Mouse (Mus musculus): ENCODE measurements around the gene Ppp2r3c. TPM values are rescaled to one million over a fixed set of nuclear protein-coding genes. Genes with fewer than 3 reads are reported as not detected.
A peak's percentile ranks its signal among the peaks of the same experiment; 100 is the strongest.
"Not testable (repeated sequence)": the region's sequence is repeated elsewhere in the genome, so short reads cannot be mapped to it uniquely, and the experiment has no call there.

Ppp2r3c gene
- polyA plus RNA-seq, 1 experiment from 2014 or later: 10.1 TPM

DNA sequence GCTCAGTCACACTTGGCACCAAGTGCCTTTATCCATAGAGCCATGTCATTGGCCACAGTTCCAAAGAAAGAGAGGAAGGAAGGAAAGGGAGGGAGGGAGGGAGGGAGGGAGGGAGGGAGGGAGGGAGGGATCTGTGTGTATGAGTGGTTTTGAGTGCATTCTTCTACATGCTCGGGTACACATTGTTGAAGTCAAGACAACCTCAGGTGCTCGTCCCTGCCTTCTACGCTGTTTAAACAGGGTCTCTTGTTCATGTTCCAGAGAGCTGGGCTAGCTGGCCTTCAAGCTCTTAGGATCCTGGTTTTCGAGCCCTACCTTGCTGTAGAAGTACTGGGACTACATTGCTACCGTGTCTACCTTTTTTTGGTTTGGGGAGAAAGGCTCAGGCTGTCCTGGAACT lies 39.4 kb downstream of the Ppp2r3c start:
- not testable (repeated sequence) for ATAC-seq (ENCODE audit: extremely low read depth, insufficient number of reproducible peaks, low FRiP score, low TSS enrichment)
- no CpG with 5 or more reads among the region's 5 CpGs for WGBS

DNA sequence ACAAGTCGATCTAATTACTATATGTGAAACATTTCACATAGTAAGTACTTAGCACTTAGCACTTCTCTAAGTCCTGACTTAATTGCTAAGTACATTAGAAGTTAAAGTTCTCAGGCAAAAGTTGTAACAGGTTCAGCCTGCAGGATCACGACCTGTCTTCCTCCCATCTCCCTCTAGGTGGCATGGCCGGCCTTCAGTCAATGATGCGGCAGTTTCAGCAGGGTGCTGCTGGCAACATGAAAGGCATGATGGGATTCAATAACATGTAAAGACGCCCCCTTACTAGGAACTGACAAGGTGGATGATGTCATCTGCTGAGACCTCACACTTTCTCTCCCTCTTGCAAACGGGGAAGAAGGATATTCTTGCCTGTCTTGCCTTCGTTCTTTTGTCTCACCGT lies 40.8 kb downstream of the Ppp2r3c start:
- not testable (repeated sequence) for H3K9ac ChIP-seq; H3K4me2 ChIP-seq; H3K27ac ChIP-seq (replicated peaks); H3K4me3 ChIP-seq; H3K27me3 ChIP-seq (replicated peaks); H3K4me1 ChIP-seq; ATAC-seq (ENCODE audit: extremely low read depth, insufficient number of reproducible peaks, low FRiP score, low TSS enrichment); H3K9me3 ChIP-seq
- no CpG with 5 or more reads among the region's 8 CpGs for WGBS
- H3K36me3 ChIP-seq: peaks cover 30% of the 10 kb centered on the region

More for the DNA sequence above, 39.4 kb downstream of the Ppp2r3c start:
- H3K27ac ChIP-seq (replicated peaks); H3K9ac ChIP-seq; H3K4me2 ChIP-seq; H3K4me3 ChIP-seq; H3K9me3 ChIP-seq; H3K27me3 ChIP-seq (replicated peaks); H3K4me1 ChIP-seq: not testable (repeated sequence)
- H3K36me3 ChIP-seq: peaks cover 17% of the 10 kb centered on the region

DNA sequence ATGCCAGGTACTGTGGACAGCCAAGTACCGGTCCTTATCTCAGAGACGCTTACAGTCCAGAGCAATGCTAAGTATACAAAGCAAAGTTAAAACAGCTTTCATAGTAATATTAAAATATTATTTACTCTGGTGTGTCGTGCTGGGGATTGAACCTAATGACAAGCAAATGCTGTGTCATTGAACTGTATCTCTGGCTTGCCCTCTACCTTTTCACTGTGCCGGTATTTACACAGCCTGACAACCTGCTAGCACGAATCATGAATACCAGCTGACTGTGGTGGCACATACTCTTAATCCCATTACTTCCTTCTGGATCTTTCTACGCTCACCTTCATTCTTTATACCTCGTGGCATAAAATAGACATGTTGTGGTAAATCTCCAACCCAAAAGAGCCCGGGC lies 60.6 kb downstream of the Ppp2r3c start:
- not testable (repeated sequence) for H3K9ac ChIP-seq; H3K4me3 ChIP-seq; H3K9me3 ChIP-seq; ATAC-seq (ENCODE audit: extremely low read depth, insufficient number of reproducible peaks, low FRiP score, low TSS enrichment); H3K27ac ChIP-seq (replicated peaks); H3K36me3 ChIP-seq; H3K4me2 ChIP-seq; H3K4me1 ChIP-seq; H3K27me3 ChIP-seq (replicated peaks)
- no CpG with 5 or more reads among the region's 8 CpGs for WGBS

DNA sequence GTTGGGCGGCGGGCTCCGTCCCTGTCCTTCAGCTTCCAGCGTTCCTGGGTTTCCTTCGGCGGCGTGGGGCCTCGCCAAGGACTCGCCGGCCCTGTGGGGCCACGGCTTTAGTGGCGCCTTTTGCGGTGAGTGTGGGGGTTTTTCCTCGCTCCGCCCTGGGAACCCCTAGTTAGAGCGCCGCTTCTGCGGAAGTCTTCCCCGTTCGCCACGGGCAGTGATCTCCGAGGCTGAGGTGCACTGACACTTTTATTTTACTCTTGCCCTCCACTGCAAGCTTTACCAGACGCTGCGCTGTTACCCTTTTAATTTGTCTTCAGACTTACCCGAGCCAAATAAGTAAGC lies 72.3 kb downstream of the Ppp2r3c start:
- H3K27ac ChIP-seq (replicated peaks): 0 out of 2 replicates have a peak overlapping the region, but pooled peaks have one; percentile 56
- not testable (repeated sequence) for H3K36me3 ChIP-seq; H3K4me1 ChIP-seq; H3K9me3 ChIP-seq; H3K4me2 ChIP-seq; ATAC-seq (ENCODE audit: extremely low read depth, insufficient number of reproducible peaks, low FRiP score, low TSS enrichment); H3K27me3 ChIP-seq (replicated peaks)
- peak overlapping the region; percentile 49 for H3K4me3 ChIP-seq
- H3K9ac ChIP-seq: peak overlapping the region; percentile 73
- 0% methylated on average over 11 of the region's 25 CpGs for WGBS

DNA sequence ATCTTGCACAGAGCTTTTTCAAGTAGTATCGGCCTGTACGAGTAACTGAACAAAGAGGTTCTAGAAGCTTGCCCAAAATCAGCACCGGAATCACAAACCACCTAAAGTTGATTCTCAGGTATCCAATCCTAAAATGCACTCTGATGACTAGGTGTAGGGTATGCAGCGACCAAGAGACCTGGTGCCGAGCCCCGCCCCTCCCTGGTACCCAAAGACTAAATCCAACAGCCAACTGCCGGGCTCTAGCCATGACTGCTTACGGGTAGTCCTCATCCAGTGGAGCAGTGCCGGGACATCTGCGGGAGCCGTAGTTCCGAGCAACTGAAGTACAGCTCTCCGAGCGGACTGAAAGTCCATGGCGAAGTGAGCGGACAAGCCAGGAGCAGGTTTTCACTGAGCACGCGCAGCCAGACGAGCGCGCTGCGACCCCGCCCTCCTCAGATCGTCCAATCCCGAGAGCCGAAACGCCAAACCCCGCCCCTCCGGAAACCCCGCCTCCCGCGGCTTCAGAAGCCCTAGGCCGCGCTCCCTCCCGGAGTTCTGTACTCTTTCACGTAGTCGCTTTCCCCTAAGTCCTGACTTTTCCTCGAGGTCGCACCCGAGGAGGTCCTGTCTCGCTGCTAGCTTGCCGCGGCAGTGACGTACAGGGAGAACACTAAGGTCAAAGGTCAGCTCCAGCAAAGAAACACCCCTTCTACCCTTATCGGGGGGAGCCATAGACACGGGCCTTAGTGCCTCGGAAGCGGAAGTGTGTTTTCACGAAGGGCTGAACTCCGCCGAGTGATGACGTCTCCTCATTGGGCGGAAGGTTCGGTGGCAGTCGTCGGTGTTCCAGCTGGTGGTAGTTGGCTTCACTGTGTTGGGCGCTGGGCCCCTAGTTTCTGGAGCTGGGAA lies 72.9 kb downstream of the Ppp2r3c start, which contains the start of gene Srp54c:
Srp54c (plus strand) TSS at position 543 of the 894 bp plus-strand sequence.
- ATAC-seq (ENCODE audit: extremely low read depth, insufficient number of reproducible peaks, low FRiP score, low TSS enrichment): peak; percentile 98
- WGBS: no CpG with 5 or more reads among the region's 57 CpGs
- not testable (repeated sequence) for H3K9me3 ChIP-seq; H3K36me3 ChIP-seq; H3K27me3 ChIP-seq (replicated peaks); H3K4me2 ChIP-seq; H3K4me1 ChIP-seq
- 0 out of 2 replicates have a peak within 1 kb of the TSS, but pooled peaks have one; percentile 56 for H3K27ac ChIP-seq (replicated peaks)
- H3K4me3 ChIP-seq: peak within 1 kb of the TSS; percentile 49
- H3K9ac ChIP-seq: peak within 1 kb of the TSS; percentile 73

Other genes starting within 250 kb of the Ppp2r3c start
- 25.3 and 30.6 TPM in 2 replicates for gene 2700097O09Rik, start 222.9 kb downstream of the Ppp2r3c start, polyA plus RNA-seq (2015; fragmentation: Nextera tagmentation; extraction: Ambion mirVana)
- gene Srp54a, start 222.7 kb downstream of the Ppp2r3c start, polyA plus RNA-seq (2015; fragmentation: Nextera tagmentation; extraction: Ambion mirVana): 101 and 132 TPM in 2 replicates
- 16.3 and 18.6 TPM in 2 replicates for gene Fam177a, start 178.5 kb downstream of the Ppp2r3c start, polyA plus RNA-seq (2015; fragmentation: Nextera tagmentation; extraction: Ambion mirVana)
- gene Srp54b, start 147.9 kb downstream of the Ppp2r3c start, polyA plus RNA-seq (2015; fragmentation: Nextera tagmentation; extraction: Ambion mirVana): 38.1 and 43.2 TPM in 2 replicates
- gene 1700047I17Rik2, start 103.4 kb downstream of the Ppp2r3c start, polyA plus RNA-seq (2015; fragmentation: Nextera tagmentation; extraction: Ambion mirVana): not detected in 2 replicates
- 45.8 and 53.5 TPM in 2 replicates for gene Srp54c, start 72.8 kb downstream of the Ppp2r3c start, polyA plus RNA-seq (2015; fragmentation: Nextera tagmentation; extraction: Ambion mirVana)
- gene 1110008L16Rik, start 3.4 kb downstream of the Ppp2r3c start, polyA plus RNA-seq (2015; fragmentation: Nextera tagmentation; extraction: Ambion mirVana): 9.8 and 10.3 TPM in 2 replicates
- gene Psma6, start 81.2 kb upstream of the Ppp2r3c start, polyA plus RNA-seq (2015; fragmentation: Nextera tagmentation; extraction: Ambion mirVana): 321 and 343 TPM in 2 replicates
- 47.0 and 56.0 TPM in 2 replicates for gene Nfkbia, start 189.6 kb upstream of the Ppp2r3c start, polyA plus RNA-seq (2015; fragmentation: Nextera tagmentation; extraction: Ambion mirVana)